22 mouse cellular contexts compared by ENCODE assay signal in genomic region chr9:110630171-110630570, GRCm38 (mm10). TPM values are rescaled to one million over a fixed set of nuclear protein-coding genes. Genes with fewer than 3 reads are reported as not detected.
DNase-seq lines count a peak whose midpoint lies in the region; ATAC-seq and TF ChIP-seq lines count a peak whose summit lies in the region.
"Had no signal": no experiment of that assay in that cellular context is flagged by ENCODE, and none has a peak within 500 bp of the region (broad histone marks: within the 10 kb centered on the region; RNA-seq: fewer than 3 reads in every experiment).

No protein-coding gene starts in this region.

- peaks cover 1% of the 10 kb centered on the region; the same call in 1 of the 2 replicates for H3K4me1 ChIP-seq in kidney, adult 2 months (ENCODE audit: control insufficient read depth, insufficient read depth, low read length)
- H3K4me1 ChIP-seq in hindbrain, embryonic 16.5 days (ENCODE audit: control insufficient read depth, insufficient read depth, low read depth, low read length) = peaks cover 10% of the 10 kb centered on the region

- no peaks in the 10 kb centered on the region for H3K9me3 ChIP-seq in hindbrain, embryonic 16.5 days (ENCODE audit: control insufficient read depth, low read length)
- H3K9me3 ChIP-seq: forebrain, embryonic 13.5 days; G1E; heart, embryonic 10.5 days; hindbrain, embryonic 15.5 days; intestine, embryonic 15.5 days; liver, embryonic 13.5 days; midbrain, embryonic 12.5 days; neural tube, embryonic 15.5 days had no signal

- TF ChIP-seq POLR2A in kidney, adult 2 months (IDR thresholded peaks at IDR 0.05; ENCODE audit: low read depth, low read length) = no peak

- H3K27ac ChIP-seq in kidney, adult 2 months (ENCODE audit: insufficient read depth, low read depth, low read length) = no peak overlapping the region
- H3K27ac ChIP-seq in hindbrain, embryonic 16.5 days (ENCODE audit: low read depth, low read length) = no peak overlapping the region
- H3K27ac ChIP-seq: forebrain, embryonic 13.5 days; heart, embryonic 10.5 days; hindbrain, embryonic 15.5 days; intestine, embryonic 15.5 days; layer of hippocampus, adult 2 months; liver, embryonic 13.5 days; midbrain, embryonic 12.5 days; neural tube, embryonic 15.5 days had no signal

- H3K9ac ChIP-seq in hindbrain, embryonic 16.5 days (ENCODE audit: low read depth, low read length) = no peak overlapping the region
- H3K9ac ChIP-seq: forebrain, embryonic 13.5 days; hindbrain, embryonic 15.5 days; intestine, embryonic 15.5 days; liver, embryonic 13.5 days; lung, embryonic 14.5 days; midbrain, embryonic 12.5 days; neural tube, embryonic 15.5 days had no signal

- H3K36me3 ChIP-seq in kidney, adult 2 months (ENCODE audit: control insufficient read depth, insufficient read depth, low read length) = peaks cover 2% of the 10 kb centered on the region; the same call in 1 of the 2 replicates
- H3K36me3 ChIP-seq in hindbrain, embryonic 16.5 days (ENCODE audit: control insufficient read depth, insufficient read depth, low read length) = peaks cover 2% of the 10 kb centered on the region; the same call in 1 of the 2 replicates
- H3K36me3 ChIP-seq: midbrain, embryonic 12.5 days had no signal

- H3K4me2 ChIP-seq in hindbrain, embryonic 16.5 days (ENCODE audit: low read length) = no peak overlapping the region
- H3K4me2 ChIP-seq: forebrain, embryonic 13.5 days; hindbrain, embryonic 15.5 days; intestine, embryonic 15.5 days; liver, embryonic 13.5 days; lung, embryonic 14.5 days; midbrain, embryonic 12.5 days; neural tube, embryonic 15.5 days had no signal

- TF ChIP-seq CTCF in kidney, adult 2 months (conservative IDR thresholded peaks at IDR 0.05; ENCODE audit: insufficient read depth, insufficient read length, low read depth, low read length) = no peak

- ATAC-seq in hindbrain, embryonic 16.5 days = no peak
- ATAC-seq: activated CD4-positive, CD25-positive, alpha-beta regulatory T cell, adult 4 months; forebrain, embryonic 13.5 days; intestine, embryonic 15.5 days had no signal

- H3K4me3 ChIP-seq in kidney, adult 2 months (ENCODE audit: insufficient read depth, low read depth, low read length) = no peak overlapping the region
- no peak overlapping the region for H3K4me3 ChIP-seq in hindbrain, embryonic 16.5 days (ENCODE audit: low read length)
- H3K4me3 ChIP-seq: forebrain, embryonic 13.5 days; heart, embryonic 10.5 days; hindbrain, embryonic 15.5 days; intestine, embryonic 15.5 days; layer of hippocampus, adult 2 months; liver, embryonic 13.5 days; midbrain, embryonic 12.5 days; neural tube, embryonic 15.5 days had no signal

- H3K27me3 ChIP-seq in kidney, adult 2 months (replicated peaks; ENCODE audit: control insufficient read depth, insufficient read depth, low read length) = no peaks in the 10 kb centered on the region
- no peaks in the 10 kb centered on the region for H3K27me3 ChIP-seq in hindbrain, embryonic 16.5 days (replicated peaks; ENCODE audit: control insufficient read depth, insufficient read depth, low read length)
- H3K27me3 ChIP-seq: CH12.LX; liver, embryonic 13.5 days had no signal

- 56% methylated on average over 15 of the region's 15 CpGs for WGBS in kidney, adult 2 months
- 86% methylated on average over 15 of the region's 15 CpGs for WGBS in hindbrain, embryonic 16.5 days

- DNase-seq in testis, postnatal 10 days (ENCODE audit: low spot score) = peak; percentile 50
- no peak for DNase-seq in testis, postnatal 14 days (ENCODE audit: low spot score)
- peak; percentile 72 for DNase-seq in kidney, adult 2 months
- DNase-seq in kidney, postnatal 10 days = peak; percentile 62
- DNase-seq in embryo, embryonic 11 days = no peak
- no peak for DNase-seq in layer of hippocampus, adult 9-10 months (ENCODE audit: low spot score)
- DNase-seq: adrenal gland, postnatal 14 days; B cell, adult 2 months; layer of hippocampus, postnatal 36 days; liver, embryonic 13.5 days; lung, embryonic 14.5 days had no signal

RNA-seq across cellular contexts. Expression of gene Nradd, which starts 5.9 kb away (rescaled TPM):
- polyA plus RNA-seq in kidney, adult 2 months (2012; rRNA removed) = 4.3 and 6.2 TPM in 2 replicates
- polyA plus RNA-seq in hindbrain, embryonic 16.5 days (2015; fragmentation: Nextera tagmentation; extraction: Ambion mirVana) = 25.8 and 30.1 TPM in 2 replicates

RNA-seq across cellular contexts. Expression of gene Nbeal2, which starts 23.8 kb away (rescaled TPM):
- 41.6 and 49.2 TPM in 2 replicates for polyA plus RNA-seq in kidney, adult 2 months (2012; rRNA removed)
- polyA plus RNA-seq in hindbrain, embryonic 16.5 days (2015; fragmentation: Nextera tagmentation; extraction: Ambion mirVana) = 3.2 and 4.8 TPM in 2 replicates

RNA-seq across cellular contexts. Expression of gene Ccdc12, which starts 26.1 kb away (rescaled TPM):
- polyA plus RNA-seq in kidney, adult 2 months (2012; rRNA removed) = 95.9 and 125 TPM in 2 replicates
- 88.5 and 101 TPM in 2 replicates for polyA plus RNA-seq in hindbrain, embryonic 16.5 days (2015; fragmentation: Nextera tagmentation; extraction: Ambion mirVana)

Comparison
In these comparisons a context has a peak if more than half of its experiments do, and no peak if none do; other contexts are left out.
1. DNase-seq: peak in testis, postnatal 10 days (single experiment), kidney, adult 2 months (single experiment) and kidney, postnatal 10 days (single experiment); none in testis, postnatal 14 days (single experiment), embryo, embryonic 11 days (single experiment) and layer of hippocampus, adult 9-10 months (single experiment).